Mouse (Mus musculus): ENCODE measurements around the gene Abhd14b. TPM values are rescaled to one million over a fixed set of nuclear protein-coding genes. Genes with fewer than 3 reads are reported as not detected.
A peak's percentile ranks its signal among the peaks of the same experiment; 100 is the strongest.

The Abhd14b gene
- polyA plus RNA-seq, 1 experiment from 2014 or later = 19.5 TPM

GRCm38 (mm10) chr9:106442680-106443079, 4.6 kb upstream of the Abhd14b start:
- DNase-seq (ENCODE audit: low spot score) (no peak), ATAC-seq (replicated peaks; ENCODE audit: low FRiP score) (no peak)
- 77% methylated on average over 5 of the region's 5 CpGs for WGBS
- Histone ChIP-seq H3K4me1 (replicated peaks; ENCODE audit: control insufficient read depth, insufficient read depth, low read length) (peaks cover 22% of the 10 kb centered on the region), H3K9me3 (ENCODE audit: control insufficient read depth, low read length) (no peaks in the 10 kb centered on the region), H3K27me3 (replicated peaks; ENCODE audit: control insufficient read depth, insufficient read depth, low read length) (no peaks in the 10 kb centered on the region), H3K27ac (ENCODE audit: low read depth, low read length) (no peak overlapping the region), H3K4me3 (ENCODE audit: low read depth, low read length) (no peak overlapping the region), H3K9ac (ENCODE audit: low read depth, low read length) (no peak overlapping the region), H3K36me3 (ENCODE audit: control insufficient read depth, insufficient read depth, low read length) (no peaks in the 10 kb centered on the region), H3K4me2 (no peak overlapping the region)

GRCm38 (mm10) chr9:106444836-106445235, 2.4 kb upstream of the Abhd14b start:
- H3K27ac ChIP-seq (ENCODE audit: low read depth, low read length) = no peak overlapping the region
- H3K4me3 ChIP-seq (ENCODE audit: low read depth, low read length) = no peak overlapping the region
- 72% methylated on average over 4 of the region's 4 CpGs for WGBS
- no peak overlapping the region for H3K9ac ChIP-seq (ENCODE audit: low read depth, low read length)
- no peak overlapping the region for H3K4me2 ChIP-seq
- peaks cover 32% of the 10 kb centered on the region for H3K4me1 ChIP-seq (replicated peaks; ENCODE audit: control insufficient read depth, insufficient read depth, low read length)
- H3K9me3 ChIP-seq (ENCODE audit: control insufficient read depth, low read length) = no peaks in the 10 kb centered on the region
- H3K27me3 ChIP-seq (replicated peaks; ENCODE audit: control insufficient read depth, insufficient read depth, low read length) = no peaks in the 10 kb centered on the region
- no peaks in the 10 kb centered on the region for H3K36me3 ChIP-seq (ENCODE audit: control insufficient read depth, insufficient read depth, low read length)
- DNase-seq (ENCODE audit: low spot score) (no peak), ATAC-seq (replicated peaks; ENCODE audit: low FRiP score) (no peak)

DNA sequence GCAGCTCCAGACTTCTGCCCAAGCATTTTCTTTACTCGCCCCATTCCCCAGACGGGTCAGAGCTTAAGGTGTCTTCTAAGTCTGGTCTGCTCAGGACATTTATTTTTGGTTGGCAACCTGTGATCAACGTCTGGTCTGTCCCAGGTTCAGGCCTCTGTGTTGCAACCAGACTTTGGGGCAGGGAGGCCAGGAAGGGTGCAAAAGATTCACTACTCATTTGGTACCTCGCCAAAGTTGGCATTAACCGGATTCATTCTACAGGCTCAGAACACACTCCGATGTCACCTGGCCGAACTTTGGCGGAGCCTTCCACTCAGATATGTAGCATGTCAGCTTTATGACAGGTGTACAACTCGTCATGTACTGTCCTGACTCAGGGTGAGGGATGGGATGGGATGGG, 692 bp downstream of the Abhd14b start:
- DNase-seq (ENCODE audit: low spot score) (no peak), ATAC-seq (replicated peaks; ENCODE audit: low FRiP score) (no peak; the same call in 1 of the 2 replicates)
- Histone ChIP-seq H3K27me3 (replicated peaks; ENCODE audit: control insufficient read depth, insufficient read depth, low read length) (no peaks in the 10 kb centered on the region), H3K4me2 (peak overlapping the region; percentile 92), H3K4me3 (ENCODE audit: low read depth, low read length) (peak overlapping the region; percentile 60), H3K27ac (ENCODE audit: low read depth, low read length) (peak overlapping the region; percentile 2; the same call in 1 of the 2 replicates), H3K9me3 (ENCODE audit: control insufficient read depth, low read length) (no peaks in the 10 kb centered on the region), H3K9ac (ENCODE audit: low read depth, low read length) (no peak overlapping the region), H3K36me3 (ENCODE audit: control insufficient read depth, insufficient read depth, low read length) (no peaks in the 10 kb centered on the region), H3K4me1 (replicated peaks; ENCODE audit: control insufficient read depth, insufficient read depth, low read length) (peaks cover 50% of the 10 kb centered on the region)
- whole genome bisulfite sequencing = 36% methylated on average over 9 of the region's 9 CpGs

DNA sequence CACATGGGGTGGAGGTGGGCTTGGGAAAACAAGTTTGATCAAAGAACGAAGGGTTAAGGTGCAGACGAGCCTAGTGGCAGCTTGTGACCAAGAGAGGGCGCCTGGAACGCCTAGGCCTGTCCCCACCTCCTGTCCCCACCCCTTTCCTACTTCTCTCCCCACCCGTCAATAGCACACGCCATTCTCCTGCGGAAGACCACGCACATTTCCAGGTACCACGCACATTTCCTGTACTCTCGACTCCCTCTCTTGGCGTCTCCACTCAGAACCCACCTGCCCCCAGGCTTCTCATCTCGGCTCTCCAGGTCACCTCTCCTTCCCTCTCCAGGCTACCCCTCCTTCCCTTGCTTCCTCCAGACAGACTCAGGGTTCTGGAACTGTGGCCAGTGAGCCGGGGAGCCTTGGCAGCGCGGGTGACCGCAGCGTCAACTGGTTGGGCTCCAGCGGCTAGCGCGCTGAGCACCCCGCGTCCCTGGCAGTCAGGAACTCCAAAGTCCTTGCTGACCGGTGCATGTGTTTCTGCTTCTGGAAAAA, 1.3 kb downstream of the Abhd14b start:
- under 1% methylated on average over 23 of the region's 23 CpGs for WGBS
- peak overlapping the region; percentile 92 for H3K4me2 ChIP-seq
- ATAC-seq (replicated peaks; ENCODE audit: low FRiP score) (peak; percentile 69), DNase-seq (ENCODE audit: low spot score) (peak; percentile 66)
- peaks cover 54% of the 10 kb centered on the region for H3K4me1 ChIP-seq (replicated peaks; ENCODE audit: control insufficient read depth, insufficient read depth, low read length)
- H3K36me3 ChIP-seq (ENCODE audit: control insufficient read depth, insufficient read depth, low read length) = no peaks in the 10 kb centered on the region
- H3K4me3 ChIP-seq (ENCODE audit: low read depth, low read length) = peak overlapping the region; percentile 60
- peak overlapping the region; percentile 70; the same call in 1 of the 2 replicates for H3K27ac ChIP-seq (ENCODE audit: low read depth, low read length)
- peak overlapping the region; percentile 71 for H3K9ac ChIP-seq (ENCODE audit: low read depth, low read length)
- H3K27me3 ChIP-seq (replicated peaks; ENCODE audit: control insufficient read depth, insufficient read depth, low read length) = no peaks in the 10 kb centered on the region
- no peaks in the 10 kb centered on the region for H3K9me3 ChIP-seq (ENCODE audit: control insufficient read depth, low read length)

GRCm38 (mm10) chr9:106449947-106450346, 2.7 kb downstream of the Abhd14b start:
- DNase-seq (ENCODE audit: low spot score) (no peak), ATAC-seq (replicated peaks; ENCODE audit: low FRiP score) (no peak)
- Histone ChIP-seq H3K27me3 (replicated peaks; ENCODE audit: control insufficient read depth, insufficient read depth, low read length) (no peaks in the 10 kb centered on the region), H3K36me3 (ENCODE audit: control insufficient read depth, insufficient read depth, low read length) (no peaks in the 10 kb centered on the region), H3K27ac (ENCODE audit: low read depth, low read length) (no peak overlapping the region), H3K4me1 (replicated peaks; ENCODE audit: control insufficient read depth, insufficient read depth, low read length) (peaks cover 59% of the 10 kb centered on the region), H3K9ac (ENCODE audit: low read depth, low read length) (no peak overlapping the region), H3K4me2 (peak overlapping the region; percentile 46), H3K4me3 (ENCODE audit: low read depth, low read length) (no peak overlapping the region), H3K9me3 (ENCODE audit: control insufficient read depth, low read length) (no peaks in the 10 kb centered on the region)
- WGBS = 86% methylated on average over 8 of the region's 8 CpGs

GRCm38 (mm10) chr9:106450661-106451060, 3.4 kb downstream of the Abhd14b start:
- Histone ChIP-seq H3K9ac (ENCODE audit: low read depth, low read length) (no peak overlapping the region), H3K27ac (ENCODE audit: low read depth, low read length) (no peak overlapping the region), H3K4me3 (ENCODE audit: low read depth, low read length) (no peak overlapping the region), H3K36me3 (ENCODE audit: control insufficient read depth, insufficient read depth, low read length) (no peaks in the 10 kb centered on the region), H3K9me3 (ENCODE audit: control insufficient read depth, low read length) (no peaks in the 10 kb centered on the region), H3K4me1 (replicated peaks; ENCODE audit: control insufficient read depth, insufficient read depth, low read length) (peaks cover 63% of the 10 kb centered on the region), H3K27me3 (replicated peaks; ENCODE audit: control insufficient read depth, insufficient read depth, low read length) (no peaks in the 10 kb centered on the region), H3K4me2 (peak overlapping the region; percentile 46)
- WGBS = 31% methylated on average over 9 of the region's 9 CpGs
- DNase-seq (ENCODE audit: low spot score) (no peak), ATAC-seq (replicated peaks; ENCODE audit: low FRiP score) (no peak)

DNA sequence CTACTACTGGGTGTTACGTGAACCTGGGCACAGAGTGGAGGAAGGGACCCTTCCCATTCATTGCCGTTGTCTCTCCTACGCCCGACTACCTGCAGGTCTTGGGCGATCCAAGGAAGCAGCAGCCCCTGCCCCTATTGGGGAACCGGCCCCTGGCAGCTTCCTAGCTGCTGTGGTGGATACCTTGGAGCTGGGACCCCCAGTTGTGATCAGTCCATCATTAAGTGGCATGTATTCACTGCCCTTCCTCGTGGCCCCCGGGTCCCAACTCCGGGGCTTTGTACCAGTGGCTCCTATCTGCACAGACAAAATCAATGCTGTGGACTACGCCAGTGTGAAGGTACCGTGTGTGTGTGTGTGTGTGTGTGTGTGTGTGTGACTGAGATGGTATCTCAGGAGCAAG, 4.0 kb downstream of the Abhd14b start:
- ATAC-seq (replicated peaks; ENCODE audit: low FRiP score) (no peak), DNase-seq (ENCODE audit: low spot score) (no peak)
- Histone ChIP-seq H3K4me1 (replicated peaks; ENCODE audit: control insufficient read depth, insufficient read depth, low read length) (peaks cover 62% of the 10 kb centered on the region), H3K27ac (ENCODE audit: low read depth, low read length) (no peak overlapping the region; the same call in 1 of the 2 replicates), H3K4me2 (peak overlapping the region; percentile 26), H3K4me3 (ENCODE audit: low read depth, low read length) (no peak overlapping the region), H3K9me3 (ENCODE audit: control insufficient read depth, low read length) (no peaks in the 10 kb centered on the region), H3K9ac (ENCODE audit: low read depth, low read length) (no peak overlapping the region), H3K27me3 (replicated peaks; ENCODE audit: control insufficient read depth, insufficient read depth, low read length) (no peaks in the 10 kb centered on the region), H3K36me3 (ENCODE audit: control insufficient read depth, insufficient read depth, low read length) (no peaks in the 10 kb centered on the region)
- 72% methylated on average over 11 of the region's 11 CpGs for WGBS

DNA sequence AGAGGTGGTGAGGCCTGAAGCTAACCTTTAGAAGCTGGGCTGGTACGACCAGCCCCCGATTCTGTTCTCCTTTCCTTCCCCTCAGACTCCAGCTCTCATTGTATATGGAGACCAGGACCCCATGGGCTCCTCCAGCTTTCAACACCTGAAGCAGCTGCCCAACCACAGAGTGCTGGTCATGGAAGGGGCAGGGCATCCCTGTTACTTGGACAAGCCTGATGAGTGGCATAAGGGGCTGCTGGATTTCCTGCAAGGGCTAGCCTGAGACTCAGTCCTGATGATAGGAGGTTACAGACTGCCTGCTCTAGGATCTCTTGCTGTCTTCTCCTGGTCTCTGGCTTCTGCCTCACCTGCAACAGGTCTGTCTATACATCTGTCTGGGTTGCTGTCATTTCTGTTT, 4.6 kb downstream of the Abhd14b start:
- DNase-seq (ENCODE audit: low spot score) (no peak), ATAC-seq (replicated peaks; ENCODE audit: low FRiP score) (no peak)
- Histone ChIP-seq H3K9me3 (ENCODE audit: control insufficient read depth, low read length) (no peaks in the 10 kb centered on the region), H3K27ac (ENCODE audit: low read depth, low read length) (no peak overlapping the region), H3K4me3 (ENCODE audit: low read depth, low read length) (no peak overlapping the region), H3K36me3 (ENCODE audit: control insufficient read depth, insufficient read depth, low read length) (no peaks in the 10 kb centered on the region), H3K4me2 (peak overlapping the region; percentile 91), H3K9ac (ENCODE audit: low read depth, low read length) (no peak overlapping the region), H3K27me3 (replicated peaks; ENCODE audit: control insufficient read depth, insufficient read depth, low read length) (no peaks in the 10 kb centered on the region), H3K4me1 (replicated peaks; ENCODE audit: control insufficient read depth, insufficient read depth, low read length) (peaks cover 63% of the 10 kb centered on the region)
- WGBS = 49% methylated on average over 2 of the region's 2 CpGs

DNA sequence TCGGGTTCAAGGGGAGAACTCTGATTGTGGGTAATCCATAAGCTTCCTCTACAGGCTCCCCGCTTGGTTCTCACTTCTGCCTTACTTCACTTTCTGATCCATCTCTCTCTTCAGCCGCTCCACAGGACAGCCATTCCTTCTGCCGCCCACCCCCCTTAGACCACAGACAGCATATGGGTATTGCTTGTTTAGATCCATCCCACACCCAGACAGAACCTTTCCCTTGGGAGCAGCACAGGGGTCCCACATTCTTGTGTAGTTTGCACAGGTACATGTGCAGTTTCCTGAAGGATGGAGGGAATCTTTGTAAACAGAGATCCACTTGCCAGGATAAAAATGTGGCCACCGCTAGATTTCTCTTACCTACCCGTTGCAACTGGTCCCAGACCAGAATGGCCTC, 5.1 kb downstream of the Abhd14b start:
- Histone ChIP-seq H3K4me1 (replicated peaks; ENCODE audit: control insufficient read depth, insufficient read depth, low read length) (peaks cover 66% of the 10 kb centered on the region), H3K9ac (ENCODE audit: low read depth, low read length) (no peak overlapping the region), H3K9me3 (ENCODE audit: control insufficient read depth, low read length) (no peaks in the 10 kb centered on the region), H3K4me2 (peak overlapping the region; percentile 91), H3K27me3 (replicated peaks; ENCODE audit: control insufficient read depth, insufficient read depth, low read length) (no peaks in the 10 kb centered on the region), H3K4me3 (ENCODE audit: low read depth, low read length) (peak overlapping the region; percentile 75; the same call in 1 of the 2 replicates), H3K36me3 (ENCODE audit: control insufficient read depth, insufficient read depth, low read length) (no peaks in the 10 kb centered on the region), H3K27ac (ENCODE audit: low read depth, low read length) (peak overlapping the region; percentile 6; the same call in 1 of the 2 replicates)
- DNase-seq (ENCODE audit: low spot score) (no peak), ATAC-seq (replicated peaks; ENCODE audit: low FRiP score) (no peak)
- 33% methylated on average over 6 of the region's 6 CpGs for WGBS
